Mouse (Mus musculus): ENCODE measurements around the gene Clint1. TPM values are rescaled to one million over a fixed set of nuclear protein-coding genes. Genes with fewer than 3 reads are reported as not detected.
A peak's percentile ranks its signal among the peaks of the same experiment; 100 is the strongest.

Gene Clint1
- 10 to 100 TPM; 56.1 to 59.0 TPM for total RNA-seq (2021)
- long read RNA-seq, transcript Clint1-202 (12 exons, 3,365 nt), result major isoform, 92 of 184 reads
- long read RNA-seq, transcript Clint1-201 (12 exons, 3,311 nt), result minor isoform, 72 of 184 reads
- long read RNA-seq, partial matches to known transcripts, result 12 of 184 reads
- long read RNA-seq, other reads (novel, unspliced or antisense), result 8 of 184 reads

GRCm38 (mm10) chr11:45851516-45852123 lies at the start of gene Clint1:
Gene Clint1 (plus strand): TSS chr11:45852051.
- peak; percentile 81 to 83 for DNase-seq (ENCODE audit: low spot score in 2 of 2)

DNA sequence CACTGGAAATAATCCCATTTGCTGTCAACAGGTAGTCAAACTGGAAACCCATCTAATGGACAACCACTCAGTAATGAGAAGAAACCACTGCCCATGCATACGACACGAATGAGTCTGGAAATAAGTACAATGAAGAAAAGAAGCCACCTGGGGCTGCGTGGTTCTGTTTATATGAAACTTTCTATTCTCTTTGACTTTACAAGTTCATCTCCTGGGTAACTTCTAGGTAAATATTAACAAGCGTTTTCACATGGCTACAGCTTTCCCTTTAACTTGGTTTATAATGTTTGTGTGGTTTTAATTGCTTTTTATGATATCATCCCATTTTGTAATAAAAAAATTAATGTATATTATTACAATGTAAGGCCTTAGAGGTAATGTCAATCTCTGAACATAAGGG lies 47.8 kb upstream of the Clint1 start:
- no peak for DNase-seq (ENCODE audit: low spot score in 2 of 2)

DNA sequence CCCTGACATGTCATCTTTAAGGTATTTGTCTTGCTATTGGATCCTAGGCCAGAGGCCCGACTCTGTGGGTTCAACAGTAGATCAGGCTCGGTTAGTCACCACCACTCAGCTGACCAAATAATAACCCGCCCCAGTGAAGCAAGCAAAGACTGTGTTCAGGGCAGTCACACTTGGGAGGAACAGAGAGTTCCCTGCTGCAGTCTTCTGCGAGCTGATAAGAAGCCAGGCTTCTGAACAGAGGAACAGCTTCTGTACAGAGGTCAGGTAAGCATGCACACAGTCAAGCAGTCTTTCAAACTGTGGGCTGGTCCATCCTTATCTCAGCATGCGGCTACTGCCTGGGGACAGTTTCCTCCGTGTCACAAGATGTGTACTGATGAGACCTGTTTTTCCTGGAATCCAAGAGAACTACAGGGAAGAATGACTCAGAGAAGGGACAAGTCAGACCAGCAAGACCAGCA lies 46.5 kb upstream of the Clint1 start:
- DNase-seq (ENCODE audit: low spot score in 2 of 2), result no peak

DNA sequence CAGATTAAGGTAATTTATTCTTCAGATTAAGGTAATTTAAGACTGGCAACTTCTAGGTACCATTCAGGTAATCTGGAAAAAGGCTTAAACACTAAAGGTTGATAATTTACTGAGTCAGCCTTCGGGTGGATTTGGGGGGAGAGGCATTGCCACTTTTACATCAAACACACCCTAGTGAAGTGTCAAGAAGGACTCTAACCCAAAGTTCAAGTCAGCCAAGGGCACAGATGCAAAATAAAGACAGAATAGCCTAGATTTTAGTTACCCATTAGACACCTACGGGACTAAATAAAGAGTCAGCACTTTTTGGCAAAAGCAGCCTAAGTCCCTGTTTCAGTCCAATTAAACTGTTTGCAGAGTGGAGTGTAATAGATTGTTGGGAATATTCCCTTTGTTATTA lies 46.0 kb upstream of the Clint1 start:
- DNase-seq (ENCODE audit: low spot score in 2 of 2), result no peak

- DNase-seq (ENCODE audit: low spot score in 2 of 2), result no peak
These were observed 45.6 kb upstream of the Clint1 start for GRCm38 (mm10) chr11:45806264-45806663.

GRCm38 (mm10) chr11:45806809-45807208 lies 45.0 kb upstream of the Clint1 start:
- DNase-seq (ENCODE audit: low spot score in 2 of 2), result no peak

GRCm38 (mm10) chr11:45807820-45808219 lies 44.0 kb upstream of the Clint1 start:
- DNase-seq (ENCODE audit: low spot score in 2 of 2), result no peak

- no peak for DNase-seq (ENCODE audit: low spot score in 2 of 2)
These were observed 42.4 kb upstream of the Clint1 start for GRCm38 (mm10) chr11:45809424-45809823.

- no peak for DNase-seq (ENCODE audit: low spot score in 2 of 2)
These were observed 41.8 kb upstream of the Clint1 start for GRCm38 (mm10) chr11:45810056-45810455.

- DNase-seq (ENCODE audit: low spot score in 2 of 2), result no peak
These were observed 41.0 kb upstream of the Clint1 start for GRCm38 (mm10) chr11:45810805-45811204.

DNA sequence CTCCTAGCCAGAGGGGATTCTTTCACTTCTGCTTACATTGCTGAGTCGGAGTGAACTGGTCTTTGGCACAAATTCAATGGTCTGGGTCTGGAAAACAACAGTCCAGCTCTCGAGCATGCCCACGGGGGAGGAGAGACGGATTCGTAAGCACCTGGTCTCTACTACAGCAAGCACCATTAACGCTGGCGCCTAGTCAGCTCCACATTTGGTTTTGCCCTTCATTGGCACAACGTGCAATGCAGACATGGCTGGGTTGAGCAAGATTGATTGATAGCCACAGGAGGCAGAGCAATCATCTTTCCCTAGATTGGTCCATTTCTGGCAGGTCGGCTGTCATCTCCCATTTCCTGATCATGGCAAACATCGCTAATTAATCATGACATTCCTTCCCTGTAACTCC lies 36.2 kb upstream of the Clint1 start:
- DNase-seq (ENCODE audit: low spot score in 2 of 2), result no peak

DNA sequence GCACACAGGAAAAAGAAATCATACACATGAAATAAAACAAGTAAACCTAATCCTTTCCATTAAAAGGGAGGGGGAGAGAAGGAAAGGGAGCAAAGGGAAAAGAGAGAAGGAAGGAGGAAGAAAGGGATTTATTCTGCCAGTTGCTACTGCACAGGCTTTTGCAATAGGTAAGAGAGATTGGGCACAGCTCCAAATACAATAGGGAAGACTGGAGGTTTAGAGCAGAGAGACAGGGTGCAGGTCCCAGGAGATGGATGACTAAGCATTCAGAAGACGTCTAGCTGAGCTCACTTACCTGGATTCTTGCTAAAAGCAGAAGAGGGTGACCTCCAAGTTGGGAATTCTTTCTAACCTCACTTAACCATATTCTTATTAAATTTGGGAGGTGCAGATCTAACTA lies 35.1 kb upstream of the Clint1 start:
- DNase-seq (ENCODE audit: low spot score in 2 of 2), result no peak

GRCm38 (mm10) chr11:45817996-45818395 lies 33.9 kb upstream of the Clint1 start:
- no peak for DNase-seq (ENCODE audit: low spot score in 2 of 2)

GRCm38 (mm10) chr11:45820930-45821329 lies 30.9 kb upstream of the Clint1 start:
- DNase-seq (ENCODE audit: low spot score in 2 of 2), result no peak

- no peak for DNase-seq (ENCODE audit: low spot score in 2 of 2)
These were observed 21.7 kb upstream of the Clint1 start for GRCm38 (mm10) chr11:45830112-45830511.

DNA sequence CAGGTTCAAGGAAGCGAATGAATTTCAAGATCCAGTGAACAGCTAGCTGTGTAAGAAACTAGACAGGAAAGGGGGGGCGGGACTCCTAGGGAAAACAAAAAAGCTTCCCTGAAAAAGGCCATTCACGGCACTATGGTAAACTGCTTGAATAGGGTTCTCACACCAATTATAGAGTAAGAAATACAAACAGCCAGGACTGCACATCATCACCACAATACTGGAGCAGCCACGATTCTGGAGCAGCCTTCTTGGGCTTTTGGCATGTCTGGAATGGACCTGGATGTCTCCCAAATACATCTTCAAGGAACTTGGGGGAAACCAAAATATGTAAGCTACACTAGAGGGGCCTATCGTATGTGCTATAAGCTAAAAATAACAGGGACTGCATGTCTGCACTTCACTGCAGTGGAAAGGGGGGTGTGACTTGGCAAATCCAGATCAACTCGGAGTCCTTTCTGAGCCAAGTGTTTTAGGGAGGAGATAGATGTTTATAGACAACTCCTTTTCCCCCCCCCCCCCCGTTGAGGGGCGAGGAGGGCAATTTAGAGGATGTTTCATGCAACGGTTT lies 21.0 kb upstream of the Clint1 start:
- no peak for DNase-seq (ENCODE audit: low spot score in 2 of 2)

- DNase-seq (ENCODE audit: low spot score in 2 of 2), result no peak
These were observed 20.2 kb upstream of the Clint1 start for GRCm38 (mm10) chr11:45831476-45832143.

GRCm38 (mm10) chr11:45835625-45836255 lies 16.1 kb upstream of the Clint1 start:
- no peak for DNase-seq (ENCODE audit: low spot score in 2 of 2)

GRCm38 (mm10) chr11:45837257-45837817 lies 14.5 kb upstream of the Clint1 start:
- no peak for DNase-seq (ENCODE audit: low spot score in 2 of 2)

GRCm38 (mm10) chr11:45838450-45838849 lies 13.4 kb upstream of the Clint1 start:
- DNase-seq (ENCODE audit: low spot score in 2 of 2), result no peak

DNA sequence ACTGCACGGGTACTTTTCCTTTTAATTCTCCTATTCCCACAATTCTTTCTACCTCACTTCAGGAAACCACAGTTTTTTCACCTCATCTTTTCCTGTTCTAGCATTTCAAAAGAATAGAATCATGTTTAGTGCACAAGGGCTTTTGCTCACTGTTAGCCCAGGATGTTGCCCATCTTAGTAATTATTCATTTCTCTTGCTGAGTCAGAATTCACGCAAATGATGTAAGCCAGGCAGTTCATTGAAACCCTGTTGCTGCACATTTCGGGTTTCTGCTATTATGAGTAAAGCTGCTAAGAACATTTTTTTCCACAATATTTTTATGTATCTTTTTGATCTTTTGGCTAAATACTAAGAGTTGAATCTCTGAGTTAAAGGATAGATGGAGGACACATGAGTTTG lies 11.5 kb upstream of the Clint1 start:
- no peak for DNase-seq (ENCODE audit: low spot score in 2 of 2)

DNA sequence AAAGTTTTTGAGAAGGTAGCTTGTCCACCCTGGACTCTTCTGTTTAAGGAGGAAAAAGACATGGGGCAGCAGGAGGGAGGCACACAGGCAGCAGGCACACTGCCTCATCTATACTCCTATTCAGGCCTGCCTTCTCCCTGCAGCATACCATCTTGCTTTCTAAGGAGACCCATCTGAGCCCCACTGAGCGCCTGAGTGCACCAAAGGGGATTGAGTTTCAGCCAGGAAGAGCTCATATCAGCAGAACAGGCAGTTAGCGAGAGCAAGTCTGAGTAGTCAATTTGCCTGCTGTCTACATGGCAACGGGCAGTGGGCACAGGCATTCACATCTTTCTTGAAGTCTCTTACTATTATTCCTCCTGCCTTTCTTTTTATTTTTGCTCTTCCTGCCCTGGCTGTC lies 5.8 kb upstream of the Clint1 start:
- DNase-seq (ENCODE audit: low spot score in 2 of 2), result no peak
